Mouse (Mus musculus) 3134 (cell line): ENCODE results near the gene Cep55.

Experiments
- DNase-seq: peaks from one replicate; pipeline ENCODE4 v3.0.0-alpha.2; 2011; ENCODE audit warnings: low spot score; ENCODE audit not compliant: insufficient read length; ENCODE audit errors: extremely low read depth

Cep55 gene

GRCm38 (mm10) chr19:38096231-38096630, 41.4 kb downstream of the Cep55 start:
- DNase-seq = no peak

- DNase-seq = peak; percentile 15
Observed at GRCm38 (mm10) chr19:38096858-38097758, 42.3 kb downstream of the Cep55 start, which contains the start of gene Ffar4. Ffar4 (plus strand) TSS chr19:38097071.

- DNase-seq = no peak
Observed at GRCm38 (mm10) chr19:38107871-38108270, 53.1 kb downstream of the Cep55 start.

GRCm38 (mm10) chr19:38109506-38110242, 54.9 kb downstream of the Cep55 start:
- no peak for DNase-seq

- peak; percentile 61 for DNase-seq
Observed at GRCm38 (mm10) chr19:38111056-38111455, 56.2 kb downstream of the Cep55 start.

GRCm38 (mm10) chr19:38112575-38112974, 57.8 kb downstream of the Cep55 start:
- no peak for DNase-seq

- no peak for DNase-seq
Observed at GRCm38 (mm10) chr19:38114834-38115491, 60.2 kb downstream of the Cep55 start.

- DNase-seq = no peak
Observed at GRCm38 (mm10) chr19:38120123-38120760, 65.4 kb downstream of the Cep55 start.

GRCm38 (mm10) chr19:38123921-38124320, 69.1 kb downstream of the Cep55 start:
- no peak for DNase-seq
